Mouse (Mus musculus) gonadal fat pad, adult 2 months (tissue): ENCODE measurements at regions not wholly inside any gene's neighbourhood (a gene's known extent, or its start where the extent isn't known, plus 50 kb on each side); places are given as distances from the start of the nearest gene placed in this dataset.

Experiments
- DNase-seq: peaks from one replicate; pipeline ENCODE4 v3.0.0-alpha.2; 2012; ENCODE audit warnings: low read depth

DNA sequence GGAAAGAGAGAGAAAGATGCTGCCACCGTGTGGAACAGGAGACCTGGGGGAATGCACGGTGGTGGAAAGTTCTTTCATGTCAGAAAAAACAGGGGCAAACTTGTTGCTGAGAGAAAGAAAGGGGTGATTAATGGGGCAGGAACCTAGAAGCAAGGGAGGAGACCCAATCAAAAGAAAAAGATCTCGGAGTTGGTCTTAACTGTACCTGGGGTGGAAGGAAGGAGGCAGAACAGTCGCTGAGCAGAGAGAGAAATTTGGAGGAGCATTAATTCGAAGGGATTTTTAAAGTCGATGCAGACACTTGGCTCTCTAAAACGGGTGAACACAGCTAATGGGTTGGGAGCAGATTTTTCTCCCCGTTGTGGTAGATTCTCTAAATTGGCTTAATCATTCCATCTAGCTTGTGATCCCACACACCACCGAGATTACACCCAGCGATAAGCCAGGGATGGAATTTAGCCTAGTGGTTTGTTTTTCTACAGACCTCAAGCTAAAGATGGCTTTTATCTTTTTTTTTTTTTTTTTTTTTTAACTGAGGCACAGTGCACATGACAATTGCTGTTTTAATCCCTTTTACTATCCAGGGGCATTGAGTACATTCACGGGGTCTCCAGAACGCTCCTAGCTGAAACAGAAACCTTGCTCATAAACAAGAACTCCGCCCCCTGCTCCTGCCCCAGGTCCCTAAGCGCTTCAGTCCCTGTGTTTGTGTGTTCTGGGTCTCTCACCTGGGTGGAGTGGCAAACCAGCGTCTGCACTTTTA is 73.1 kb upstream of the Cpm start:
- DNase-seq = no peak

DNA sequence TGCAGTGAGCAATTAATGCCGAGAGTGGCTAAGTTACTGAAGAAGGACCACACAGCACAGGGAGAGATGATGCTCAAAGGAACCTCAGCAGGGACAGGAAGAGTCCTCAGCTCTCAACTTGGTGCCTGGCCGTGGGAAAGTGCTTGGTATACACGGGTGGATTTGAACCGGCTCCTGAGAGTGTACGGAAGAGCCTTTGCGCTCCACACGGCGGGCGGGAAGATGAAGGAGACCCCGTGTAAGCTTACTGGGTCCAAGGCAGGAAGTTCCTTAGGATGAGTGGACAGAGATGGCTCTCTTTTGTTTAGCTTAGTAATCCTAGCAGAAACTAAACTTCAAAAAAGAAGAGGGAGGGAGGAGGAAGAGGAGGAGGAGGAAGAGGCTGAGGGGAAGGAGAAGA is 73.8 kb upstream of the Cpm start:
- DNase-seq = no peak

DNA sequence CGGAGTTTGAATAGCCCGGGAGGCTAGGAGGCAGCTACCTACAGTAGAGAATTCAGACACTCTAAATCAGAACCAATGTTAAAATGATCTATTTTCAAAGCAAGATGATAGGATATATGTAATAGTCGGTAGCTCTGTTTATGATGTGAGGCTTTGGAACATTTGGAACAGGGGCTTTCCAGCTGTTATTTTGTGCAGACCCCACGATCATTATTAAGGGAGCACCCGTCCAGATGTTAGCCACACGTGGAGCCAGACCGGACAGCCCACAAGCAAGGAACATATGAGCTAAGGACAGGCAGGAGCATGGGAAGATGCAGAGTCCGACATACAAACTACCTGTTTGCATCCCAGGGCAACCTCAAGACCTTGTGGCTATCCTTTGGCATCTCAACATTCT is 74.3 kb upstream of the Cpm start:
- DNase-seq = no peak

DNA sequence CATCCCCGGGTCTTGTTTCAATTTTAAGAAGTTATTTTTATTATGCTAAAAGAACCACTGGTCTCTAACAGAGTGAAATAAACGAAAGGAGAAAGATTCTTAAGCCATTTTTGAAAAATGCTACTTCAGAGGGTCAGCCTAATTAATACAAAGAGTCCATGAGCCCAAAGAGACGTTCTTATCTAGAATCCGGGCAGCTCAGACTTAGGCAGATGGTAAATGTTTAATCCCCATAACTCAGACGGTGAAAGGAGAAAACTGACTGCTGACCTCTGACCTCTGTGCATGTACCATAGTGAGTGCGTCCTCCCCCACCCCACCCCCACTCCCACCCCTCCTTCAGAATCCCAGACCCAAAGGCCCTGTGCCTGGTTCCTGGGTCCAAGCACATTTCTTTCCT is 74.8 kb upstream of the Cpm start:
- DNase-seq = no peak

DNA sequence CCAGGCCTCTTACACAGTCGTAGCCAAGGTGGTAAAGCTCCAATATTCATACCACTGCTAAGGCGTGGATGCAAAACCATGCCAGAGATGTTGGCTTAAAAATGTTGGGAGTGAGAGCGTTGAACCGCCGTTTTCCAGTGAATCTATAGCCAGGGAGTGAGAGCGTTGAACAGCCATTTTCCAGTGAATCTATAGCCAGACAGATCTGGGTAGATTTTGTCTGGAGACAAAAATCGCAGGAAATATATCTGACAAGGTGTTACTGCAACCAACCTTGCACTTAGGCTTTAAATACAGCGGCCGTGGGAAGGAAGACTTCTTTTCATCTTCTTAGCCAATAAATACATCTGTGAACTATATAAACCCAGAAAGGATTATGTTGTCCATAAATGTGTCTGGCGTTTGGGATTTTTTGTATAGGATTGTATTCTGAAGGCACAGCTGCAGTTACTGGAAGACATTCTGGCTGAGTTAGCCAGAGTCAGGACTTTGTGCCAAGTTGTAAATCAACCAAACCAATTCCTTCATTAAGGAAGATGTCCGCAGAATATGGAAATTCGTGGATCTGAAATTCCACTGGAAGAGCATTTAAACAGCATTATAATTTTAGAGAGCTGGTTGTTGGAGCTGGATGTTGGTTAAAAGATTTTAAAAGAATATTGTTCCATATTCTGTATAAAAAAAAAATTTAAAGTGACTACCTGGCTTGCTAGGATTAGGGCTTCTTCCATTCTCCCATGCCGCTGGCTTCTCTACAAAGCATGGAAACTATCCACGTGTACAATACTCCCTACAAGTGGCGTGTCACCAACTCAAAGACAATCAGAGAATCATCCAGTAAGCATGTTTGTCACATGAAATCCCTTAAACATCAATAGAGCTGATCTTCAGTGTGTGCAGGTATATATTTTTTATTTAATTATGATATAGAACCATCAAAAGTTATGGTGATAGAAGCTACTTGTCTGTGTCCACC is 75.8 kb upstream of the Cpm start:
- no peak for DNase-seq

DNA sequence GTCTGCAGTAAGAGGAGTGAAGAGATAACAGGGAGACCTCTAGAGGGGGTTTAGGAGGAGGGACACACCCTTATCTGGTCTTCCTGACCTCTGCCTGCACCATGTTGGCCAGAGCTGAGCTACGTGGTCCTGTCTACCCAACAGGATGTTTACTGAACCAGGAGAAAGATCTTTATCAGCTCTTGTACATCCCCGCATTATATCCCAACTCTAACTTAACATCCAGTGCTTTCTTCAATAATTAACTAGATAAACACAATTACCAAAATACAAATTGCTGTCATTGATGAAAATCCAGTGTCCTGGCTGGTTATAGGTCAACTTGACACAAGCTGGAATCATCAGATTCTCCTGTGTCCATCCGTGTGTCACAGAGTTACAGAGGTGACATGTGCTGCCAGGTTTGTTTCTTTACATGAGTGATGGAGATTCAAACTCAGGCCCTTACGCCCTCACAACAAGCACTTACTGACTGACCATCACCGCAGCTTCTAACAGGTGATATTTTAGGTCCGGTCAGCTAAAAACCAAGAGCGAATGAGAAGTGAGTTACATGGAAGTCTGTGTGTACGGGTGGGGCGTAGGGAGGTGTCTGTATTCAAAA is 77.1 kb upstream of the Cpm start:
- no peak for DNase-seq

DNA sequence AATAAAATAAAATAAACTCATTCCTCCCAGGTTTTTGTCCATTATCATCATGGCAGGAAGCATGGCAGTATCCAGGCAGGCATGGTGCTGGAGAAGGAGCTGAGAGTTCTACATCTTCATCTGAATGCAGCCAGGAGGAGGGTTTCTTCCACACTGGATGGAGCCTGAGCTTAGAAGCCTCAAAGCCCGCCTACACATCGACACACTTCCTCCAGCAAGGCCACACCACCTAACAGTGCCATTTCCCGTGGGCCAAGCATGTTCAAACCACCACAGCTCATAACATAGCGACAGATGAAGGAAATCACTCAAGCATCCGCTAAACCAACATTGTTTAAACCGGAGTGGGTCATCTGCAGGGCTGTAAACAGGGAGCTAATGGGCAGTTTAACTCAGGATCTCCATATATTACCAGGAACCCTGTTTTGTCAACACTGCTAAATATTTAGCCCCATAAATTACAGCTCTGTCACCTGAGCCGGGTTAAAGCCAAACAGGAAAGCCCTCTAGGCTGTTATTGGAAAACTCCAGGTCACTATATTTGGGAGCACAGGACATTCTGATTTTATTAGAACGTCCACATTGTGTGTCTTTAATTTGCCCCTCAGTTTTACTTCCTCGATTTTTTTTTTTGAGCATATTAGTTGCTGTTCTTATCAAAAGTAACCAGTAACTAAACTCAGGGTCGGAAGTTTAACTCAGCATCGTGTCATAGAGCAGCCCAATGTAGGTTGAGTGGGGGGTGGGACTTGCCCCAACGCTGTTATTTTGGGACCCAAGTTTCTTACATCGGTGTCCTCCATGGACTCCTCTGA is 77.9 kb upstream of the Cpm start:
- no peak for DNase-seq

DNA sequence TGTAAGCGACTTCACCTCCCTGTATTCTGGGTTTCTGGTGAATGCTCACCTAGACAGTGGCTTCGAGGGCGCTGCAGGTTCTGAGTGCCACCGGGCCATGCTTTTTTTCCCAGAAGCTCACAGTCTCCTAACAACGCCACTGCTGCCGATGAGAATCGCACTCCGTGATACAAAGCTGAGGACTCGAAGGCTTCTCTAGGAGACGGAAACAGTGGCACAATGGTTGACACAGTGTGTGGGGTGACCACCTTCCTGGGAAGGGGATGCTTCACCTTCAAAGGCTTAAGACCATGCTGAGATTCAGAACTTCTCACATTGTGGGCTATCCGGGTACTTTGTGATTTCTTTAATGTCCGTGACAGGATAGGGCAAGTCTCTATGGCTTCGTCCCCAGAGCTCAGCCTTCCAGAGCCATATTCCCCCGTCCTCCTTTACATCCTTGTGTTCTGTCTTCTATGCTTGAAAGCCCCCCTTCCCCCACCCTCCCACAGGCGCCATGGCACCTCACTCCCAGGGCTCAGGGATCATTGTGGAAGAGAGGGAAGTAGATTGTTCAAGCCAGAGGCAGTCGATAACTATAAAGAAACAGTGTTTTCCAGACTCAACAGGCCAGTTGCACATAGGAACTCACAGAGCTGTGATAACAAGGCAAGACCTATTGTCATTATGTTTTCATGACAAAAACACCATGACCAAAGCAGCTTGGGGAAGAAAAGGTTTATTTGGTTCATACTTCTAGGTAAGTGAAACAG is 79.3 kb upstream of the Cpm start:
- DNase-seq = no peak

DNA sequence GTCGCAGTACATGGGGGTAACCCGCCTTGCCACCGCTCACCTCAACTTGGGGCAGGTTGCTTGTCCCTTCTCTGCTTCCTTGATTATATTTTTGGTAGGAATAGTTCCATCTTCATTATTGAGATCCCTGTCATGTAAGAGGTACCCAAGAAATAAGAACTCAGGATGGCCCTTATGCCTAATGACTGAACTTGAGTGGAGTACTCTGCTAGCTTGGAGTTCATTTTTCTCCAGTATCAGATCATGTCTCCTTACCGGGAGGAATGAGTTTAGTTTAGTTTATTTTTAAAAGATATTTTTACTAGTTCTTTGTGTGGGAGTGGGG is 79.8 kb upstream of the Cpm start:
- no peak for DNase-seq

DNA sequence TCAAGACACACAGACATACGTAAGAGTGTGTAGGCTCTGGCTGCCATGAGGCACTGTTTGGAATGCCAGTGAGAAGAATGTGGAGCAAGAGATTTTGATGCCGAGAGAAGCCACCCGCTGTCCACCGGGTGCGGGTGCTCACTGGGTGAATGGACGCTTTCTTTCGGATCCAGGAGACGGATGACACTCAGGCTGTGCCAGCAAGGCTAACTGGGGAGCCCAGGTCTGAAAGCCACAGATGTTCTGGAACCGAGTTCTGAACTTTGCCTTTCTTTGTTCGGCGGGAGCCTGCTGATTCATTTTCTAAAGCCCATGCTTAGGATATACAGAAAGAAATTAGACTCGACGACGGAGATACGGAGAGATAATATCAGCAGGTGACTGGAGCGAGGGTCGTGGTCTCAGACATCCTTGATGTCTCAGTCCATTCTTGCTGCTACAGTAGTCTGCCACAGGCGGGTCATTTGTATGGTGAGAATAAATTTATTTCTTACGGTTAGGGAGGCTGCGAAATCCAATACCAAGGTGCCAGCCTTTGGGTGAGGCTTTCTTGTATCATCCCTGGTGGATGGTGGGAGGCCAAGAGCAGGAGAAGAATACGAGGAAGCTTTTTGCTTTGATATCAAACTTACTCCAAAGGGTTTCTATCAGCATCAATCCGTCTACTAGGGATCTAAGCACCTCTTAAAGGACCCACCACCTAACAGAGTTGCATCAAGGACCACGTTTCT is 80.4 kb upstream of the Cpm start:
- DNase-seq = no peak

DNA sequence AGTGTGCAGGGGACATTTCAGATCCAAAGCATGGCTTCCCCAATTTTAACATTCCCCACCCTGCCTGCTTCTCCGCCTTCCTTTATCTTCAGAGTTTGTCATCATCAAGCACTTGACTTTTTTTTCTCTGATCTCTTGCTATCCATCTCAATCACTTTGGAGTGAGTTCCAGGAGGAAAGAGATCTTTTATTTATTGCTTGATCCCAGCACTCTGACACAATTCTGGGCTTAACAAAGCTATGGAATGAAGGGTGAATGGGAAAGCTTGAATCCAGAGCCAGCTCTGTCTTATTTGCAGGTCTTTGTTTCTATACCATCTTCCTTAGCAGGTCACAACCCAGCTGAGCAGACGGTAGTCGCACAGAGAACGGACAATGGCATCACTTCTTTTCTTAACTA is 81.0 kb upstream of the Cpm start:
- DNase-seq = no peak

DNA sequence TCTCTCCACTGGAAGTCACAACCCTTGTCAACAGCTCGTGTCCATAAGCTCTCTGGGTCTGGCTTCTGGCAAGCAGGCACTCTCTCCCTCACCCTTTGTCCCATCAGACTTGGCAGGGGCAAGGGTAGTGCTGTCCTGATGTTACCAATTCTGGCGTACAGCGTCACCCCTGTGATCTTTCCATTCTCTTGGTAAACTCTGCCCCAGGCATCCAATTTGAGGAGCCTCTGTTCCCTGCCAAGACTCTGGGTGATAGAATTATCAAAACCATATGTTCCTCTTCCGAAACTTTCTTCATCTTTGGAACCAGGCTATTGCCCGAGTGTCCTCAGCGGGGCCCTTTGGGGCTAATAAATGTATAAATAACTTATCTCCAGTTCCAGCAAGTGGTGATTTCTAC is 82.0 kb upstream of the Cpm start:
- DNase-seq = no peak

DNA sequence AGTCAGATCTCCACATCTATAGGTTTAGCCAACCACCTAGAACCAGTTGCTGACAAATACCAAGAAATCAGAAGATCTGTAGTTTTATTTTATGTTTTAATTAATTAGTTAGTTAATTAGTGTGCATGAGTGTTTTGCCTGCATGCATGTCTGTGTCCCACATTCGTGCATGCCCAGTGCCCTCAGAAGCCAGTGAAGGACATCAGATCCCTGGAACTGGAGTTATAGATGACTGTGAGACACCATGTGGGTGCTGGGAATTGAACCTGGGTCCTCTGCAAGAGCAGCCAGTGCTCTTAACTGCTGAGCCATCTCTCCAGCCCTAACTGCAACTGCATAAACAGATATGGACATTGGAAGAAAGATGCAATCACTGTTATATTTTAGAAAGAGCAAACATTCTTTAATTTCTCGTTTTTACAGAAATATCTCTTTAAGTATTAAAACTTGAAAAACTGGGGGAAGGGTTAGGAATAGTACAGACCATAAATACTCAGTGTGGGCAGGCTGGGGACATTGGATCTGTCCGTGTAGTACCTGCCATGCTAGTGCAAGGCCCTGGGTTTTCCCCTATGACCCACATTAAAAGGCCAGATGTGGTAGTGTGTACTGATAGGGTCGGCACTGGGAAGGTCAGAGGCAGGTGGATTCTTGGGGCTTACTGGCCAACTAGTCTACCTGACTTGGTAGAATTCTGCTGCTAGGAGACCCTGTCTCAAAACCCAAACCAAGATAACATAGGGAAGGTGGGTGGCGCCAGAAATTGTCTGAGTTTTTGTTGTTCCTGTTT is 83.3 kb upstream of the Cpm start:
- DNase-seq = no peak

DNA sequence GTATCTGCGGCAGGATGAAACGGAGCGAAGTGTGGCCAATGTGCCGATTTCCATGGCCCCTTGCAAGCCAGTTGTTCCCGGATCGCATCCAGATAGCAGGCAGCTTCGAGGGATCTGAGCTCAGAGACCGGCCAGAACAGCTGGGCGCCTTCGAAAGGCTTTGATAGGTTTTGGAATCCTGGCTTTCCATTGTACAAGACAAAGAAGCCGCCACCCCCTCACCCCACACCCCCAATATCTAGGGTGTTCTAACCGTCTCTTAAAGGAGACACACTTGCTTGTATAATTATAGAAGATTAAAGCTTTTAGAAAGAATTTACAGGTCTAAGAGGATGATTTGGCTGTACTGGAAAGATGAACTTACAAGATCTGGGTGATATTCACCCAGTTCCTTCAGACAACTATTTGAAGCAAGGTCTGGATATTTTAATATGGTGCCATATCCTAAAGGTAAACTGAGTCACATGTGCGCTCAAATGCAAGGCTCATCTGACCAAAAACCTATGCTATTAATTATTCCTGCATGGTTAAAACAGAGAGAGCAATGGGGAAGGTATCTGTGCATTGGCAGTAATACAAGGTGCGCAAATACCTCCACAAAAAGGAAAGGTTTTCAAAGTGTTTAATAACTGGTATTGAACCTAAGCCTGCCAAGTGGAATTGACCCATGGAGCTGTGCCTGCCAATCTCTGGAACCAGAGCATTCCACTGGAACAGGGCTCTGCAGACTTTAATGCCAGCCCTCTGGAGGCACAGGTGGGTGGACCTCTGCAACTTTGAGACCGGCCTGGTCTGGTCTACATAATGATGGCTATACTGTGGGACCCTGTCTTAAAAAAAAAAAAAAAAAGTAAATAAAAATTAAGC is 84.4 kb upstream of the Cpm start:
- no peak for DNase-seq

DNA sequence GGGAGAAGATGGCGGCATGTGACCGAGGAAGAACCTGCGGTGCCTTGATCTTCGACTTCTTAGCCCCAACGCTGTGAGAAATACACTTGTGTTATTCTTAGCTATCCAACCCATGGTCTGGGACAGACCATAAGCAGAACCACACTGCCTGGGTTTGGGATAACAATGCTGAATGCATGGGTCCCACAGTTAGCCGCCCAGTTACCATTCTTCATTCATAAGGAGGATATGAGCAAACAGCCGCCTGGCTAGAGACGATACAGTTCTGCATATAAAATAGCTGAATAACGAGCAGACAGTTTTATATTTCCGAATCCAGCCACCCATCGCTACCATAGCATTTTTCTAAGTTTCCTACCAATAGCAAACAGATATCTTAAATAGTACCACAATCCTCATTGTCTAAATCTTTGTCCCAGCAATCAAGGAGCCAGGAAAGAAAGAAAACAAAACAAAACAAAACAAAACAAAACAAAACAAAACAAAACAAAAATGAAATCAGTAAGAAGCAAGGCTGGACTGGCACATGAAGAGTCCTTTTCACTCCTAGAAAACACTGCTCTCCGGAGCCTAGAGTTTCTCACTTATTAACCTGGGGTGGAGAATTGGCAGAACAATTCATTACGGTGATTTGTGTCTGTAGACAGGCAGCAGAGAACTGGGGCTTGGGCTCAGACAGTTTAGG is 85.2 kb upstream of the Cpm start:
- DNase-seq = no peak

DNA sequence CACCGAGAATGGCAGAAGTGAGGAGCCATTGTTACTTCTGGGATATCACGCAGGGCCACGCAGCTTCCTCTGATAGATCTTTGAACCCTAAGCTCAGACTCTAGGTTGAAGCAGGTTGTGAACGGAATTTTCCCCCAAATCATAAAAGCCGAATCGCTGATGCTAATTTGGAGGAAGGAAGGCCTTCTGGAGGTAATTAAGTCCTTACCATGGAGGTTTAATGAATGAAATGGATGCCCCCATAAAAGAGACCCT is 85.7 kb upstream of the Cpm start:
- no peak for DNase-seq

DNA sequence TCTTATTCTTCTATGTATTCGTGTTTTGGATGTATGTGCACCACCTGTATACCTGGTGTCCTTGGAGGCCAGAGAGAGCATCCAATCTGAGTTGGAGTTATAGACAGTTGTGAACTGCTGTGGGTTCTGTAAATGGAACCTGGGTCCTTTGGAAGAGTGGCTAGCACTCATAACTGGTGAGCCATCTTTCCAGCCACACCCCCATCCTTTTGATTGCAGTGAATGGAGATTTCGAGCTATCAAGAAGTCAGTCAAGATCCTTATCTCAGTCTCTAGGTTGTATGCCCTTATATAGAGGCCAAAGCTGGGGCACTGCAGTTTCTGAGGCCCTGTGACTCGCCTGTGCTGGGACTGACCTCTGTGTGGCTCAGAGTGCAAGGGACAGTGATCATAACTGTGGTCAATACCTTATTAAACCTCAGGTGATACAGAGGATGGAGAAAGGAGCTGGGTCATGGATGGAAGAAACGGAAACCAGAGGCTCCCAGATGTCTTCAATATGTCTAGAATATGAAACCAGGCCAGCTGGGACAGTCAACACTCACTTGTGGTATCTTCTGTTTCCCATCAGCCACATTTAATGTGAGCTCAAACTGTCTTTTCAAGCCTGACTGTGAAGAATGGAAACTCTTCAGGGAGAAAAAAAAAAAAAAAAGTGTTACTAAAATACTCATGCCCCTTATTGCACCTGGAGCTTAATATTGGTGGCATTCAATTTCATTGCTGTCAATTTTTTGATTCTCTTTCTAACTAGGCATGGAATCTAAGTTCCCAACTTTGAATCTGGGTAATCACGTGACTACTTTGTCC is 86.2 kb upstream of the Cpm start:
- DNase-seq = no peak

DNA sequence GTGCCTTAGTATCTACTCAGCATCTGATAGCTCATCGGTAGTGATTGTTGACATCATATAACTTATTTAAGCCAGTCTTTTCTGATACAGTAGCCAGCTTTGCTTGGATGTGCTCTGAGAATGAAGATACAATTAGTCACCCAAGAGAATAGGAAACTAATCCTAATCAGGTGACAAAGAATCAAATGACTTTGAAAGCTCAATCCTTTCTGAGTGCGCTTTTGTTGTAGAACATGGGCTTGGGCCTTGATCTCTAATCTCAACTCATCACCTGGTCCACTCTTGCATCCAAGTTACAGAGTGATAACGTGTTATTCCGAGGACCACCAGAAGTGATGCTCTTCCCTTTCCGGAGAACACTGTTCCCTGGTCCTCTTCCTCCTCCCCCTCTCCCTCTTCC is 86.9 kb upstream of the Cpm start:
- DNase-seq = no peak
